Mouse (Mus musculus) testis, postnatal 10 days (tissue): Measurements from ENCODE around the gene Smarce1.
"Not testable (repeated sequence)": the region's sequence is repeated elsewhere in the genome, so short reads cannot be mapped to it uniquely, and the experiment has no call there.

ENCODE experiments used
- DNase-seq: peaks from one replicate; pipeline ENCODE4 v3.0.0; 2021; ENCODE audit warnings: low spot score

The Smarce1 gene

DNA sequence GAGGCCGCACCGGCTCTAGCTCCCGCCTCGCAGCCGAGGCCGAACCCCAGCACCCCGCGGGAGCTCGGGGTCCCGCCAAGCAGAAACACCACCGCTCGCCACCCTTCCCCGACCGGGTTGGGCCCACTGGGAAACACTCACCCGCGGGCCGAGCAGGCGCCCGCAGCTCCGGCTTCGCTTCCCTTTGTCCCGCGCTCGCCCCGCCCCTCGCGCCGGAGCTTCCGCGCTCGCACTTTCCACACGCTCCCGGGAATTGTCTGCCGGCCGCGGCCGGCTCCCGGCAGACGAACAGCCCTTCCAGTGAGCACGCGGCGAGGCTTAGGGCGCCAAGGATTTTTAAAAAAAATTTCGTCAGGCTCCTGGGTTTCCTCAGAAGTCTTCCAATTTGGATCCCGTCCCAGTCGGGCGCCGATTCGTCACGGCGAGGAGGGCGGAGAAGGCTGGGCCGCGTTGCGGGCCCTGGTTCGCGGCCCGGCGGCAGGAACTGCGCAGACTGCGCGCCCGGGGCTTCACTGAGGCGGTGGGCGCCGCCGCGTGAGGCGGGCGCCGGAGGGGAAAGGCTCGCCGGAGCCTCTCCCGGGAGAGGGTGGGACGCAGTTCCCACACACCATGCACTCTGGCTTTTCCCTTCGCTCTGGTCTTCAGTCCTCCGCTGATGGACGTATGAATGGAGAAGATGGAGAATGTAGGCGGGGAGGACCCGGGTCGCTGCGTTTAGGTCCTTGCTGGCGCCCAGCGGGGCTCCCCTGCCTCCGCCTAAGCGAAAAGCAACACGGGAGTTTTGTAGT lies at the start of gene Smarce1:
TSS of gene Smarce1 (minus strand) at position 757 of the 788 bp plus-strand sequence.
- peak; percentile 89 for DNase-seq

GRCm38 (mm10) chr11:99279986-99280385 lies 49.2 kb upstream of the Smarce1 start:
- DNase-seq = no peak

DNA sequence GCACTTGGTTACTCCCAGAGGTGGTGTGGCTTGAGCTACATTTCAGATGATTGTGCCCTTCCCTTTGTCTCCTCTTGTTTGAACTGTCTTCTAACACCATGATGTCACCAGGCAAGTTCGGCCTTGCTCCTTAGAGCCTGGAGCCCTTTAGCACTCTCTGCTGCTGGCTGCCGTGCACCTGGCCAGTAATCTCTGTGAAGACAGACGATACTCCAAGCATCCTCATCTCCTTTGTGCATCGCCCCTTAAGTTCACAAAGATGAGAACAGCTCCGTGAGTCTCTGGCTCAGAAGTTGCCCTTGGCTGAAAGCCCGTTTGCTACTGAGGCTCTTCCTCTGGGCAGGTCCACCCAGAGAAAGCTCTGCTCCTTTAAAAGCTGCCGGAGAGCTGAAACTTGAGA lies 46.0 kb upstream of the Smarce1 start:
- DNase-seq = no peak

DNA sequence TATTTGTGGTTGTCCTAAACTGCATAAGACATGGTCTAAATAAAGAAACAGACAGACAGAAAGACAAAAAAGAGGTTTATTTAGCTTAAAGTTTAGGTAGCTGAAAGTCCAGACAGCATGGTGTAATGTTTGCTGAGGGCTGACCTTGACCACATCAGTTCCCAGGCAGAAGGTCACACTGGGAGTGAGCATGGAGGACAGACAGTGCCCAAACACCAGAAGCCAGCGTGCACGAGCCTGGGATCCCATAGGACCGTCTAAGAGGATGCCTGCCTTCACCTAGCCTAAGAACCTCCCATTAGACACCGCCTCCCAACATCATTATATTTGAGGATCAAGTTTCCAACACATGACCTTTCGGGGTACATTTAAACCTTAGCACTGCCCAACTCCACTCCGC lies 44.8 kb upstream of the Smarce1 start:
- DNase-seq = no peak

- no peak for DNase-seq
Observed at GRCm38 (mm10) chr11:99272721-99273120, 41.9 kb upstream of the Smarce1 start.

DNA sequence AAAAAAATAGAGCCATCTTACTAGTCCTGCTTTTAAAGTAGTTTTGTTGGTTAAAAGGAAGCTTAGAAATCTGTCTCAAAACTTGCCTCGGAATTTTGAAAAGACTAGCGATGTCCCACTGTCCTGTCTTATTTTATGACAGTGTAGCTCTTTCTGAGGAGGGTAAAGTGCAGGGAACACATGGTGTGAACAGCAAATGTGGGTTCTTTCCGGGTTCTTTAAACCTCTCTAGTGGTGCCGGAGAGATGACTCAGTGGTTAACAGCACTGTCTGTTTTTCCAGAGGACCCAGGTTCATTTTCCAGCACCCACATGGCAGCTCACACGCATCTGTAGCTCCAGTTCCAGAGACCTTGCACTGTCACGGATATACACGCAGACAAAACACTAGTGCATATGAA lies 38.4 kb upstream of the Smarce1 start:
- DNase-seq = no peak

- DNase-seq = no peak
Observed at GRCm38 (mm10) chr11:99265796-99266195, 35.0 kb upstream of the Smarce1 start.

- DNase-seq = no peak
Observed at GRCm38 (mm10) chr11:99265220-99265619, 34.4 kb upstream of the Smarce1 start.

DNA sequence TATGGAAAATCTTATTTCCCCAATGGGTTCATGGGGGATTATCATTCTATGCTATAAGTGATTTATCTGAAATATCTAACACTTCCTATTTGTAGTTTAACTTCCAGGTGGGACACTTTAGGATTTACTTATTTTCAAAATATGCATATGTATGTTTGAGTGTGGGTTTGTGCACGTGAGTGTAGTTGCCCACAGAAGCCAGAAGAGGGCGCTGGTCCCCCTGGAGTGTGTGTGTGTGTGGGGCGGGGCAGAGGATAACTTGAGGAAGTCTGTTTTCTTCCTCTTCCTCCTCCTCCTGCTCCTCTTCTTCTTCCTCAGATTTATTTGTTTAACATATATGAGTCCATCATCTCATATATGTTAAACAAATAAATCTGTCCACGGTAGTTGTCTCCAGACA lies 25.4 kb upstream of the Smarce1 start:
- DNase-seq = no peak

- DNase-seq = no peak
Observed at GRCm38 (mm10) chr11:99255316-99255715, 24.5 kb upstream of the Smarce1 start.

DNA sequence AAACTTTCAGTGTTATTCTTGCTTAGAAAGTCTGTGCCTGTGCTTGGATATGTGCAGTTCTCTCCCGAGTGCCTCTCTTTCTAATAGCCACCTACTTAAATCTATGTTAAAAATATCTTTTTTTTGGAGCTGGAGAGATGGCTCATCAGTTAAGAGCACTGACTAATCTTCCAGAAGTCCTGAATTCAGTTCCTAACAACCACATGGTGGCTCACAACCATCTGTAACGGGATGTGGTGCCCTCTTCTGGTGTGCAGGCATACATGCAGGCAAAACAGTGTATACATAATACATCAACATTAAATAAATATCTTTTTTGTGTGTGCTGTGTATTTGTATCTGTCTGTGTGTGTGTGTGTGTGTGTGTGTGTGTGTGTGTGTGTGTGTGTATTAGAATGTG lies 23.1 kb upstream of the Smarce1 start:
- DNase-seq = no peak

DNA sequence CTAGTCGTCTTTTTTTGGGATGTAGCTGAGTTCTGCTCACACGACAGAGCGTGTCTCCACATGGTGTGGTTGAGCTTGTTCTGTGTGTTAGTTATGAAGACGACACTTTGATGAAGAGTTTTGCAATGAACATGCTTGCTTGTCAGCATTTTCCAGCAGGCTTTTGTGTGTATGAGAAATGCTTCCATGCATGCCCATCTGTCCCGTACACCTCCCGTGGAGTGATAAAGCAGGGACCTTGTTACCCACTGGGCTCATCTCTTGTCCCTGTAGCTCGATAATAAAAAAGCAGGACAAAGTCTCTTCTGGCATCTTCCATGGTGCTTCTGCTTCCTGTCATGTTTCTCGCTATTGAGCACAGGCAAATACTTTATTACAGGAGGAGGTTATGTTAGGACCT lies 21.9 kb upstream of the Smarce1 start:
- no peak for DNase-seq

GRCm38 (mm10) chr11:99250666-99251065 lies 19.8 kb upstream of the Smarce1 start:
- no peak for DNase-seq

DNA sequence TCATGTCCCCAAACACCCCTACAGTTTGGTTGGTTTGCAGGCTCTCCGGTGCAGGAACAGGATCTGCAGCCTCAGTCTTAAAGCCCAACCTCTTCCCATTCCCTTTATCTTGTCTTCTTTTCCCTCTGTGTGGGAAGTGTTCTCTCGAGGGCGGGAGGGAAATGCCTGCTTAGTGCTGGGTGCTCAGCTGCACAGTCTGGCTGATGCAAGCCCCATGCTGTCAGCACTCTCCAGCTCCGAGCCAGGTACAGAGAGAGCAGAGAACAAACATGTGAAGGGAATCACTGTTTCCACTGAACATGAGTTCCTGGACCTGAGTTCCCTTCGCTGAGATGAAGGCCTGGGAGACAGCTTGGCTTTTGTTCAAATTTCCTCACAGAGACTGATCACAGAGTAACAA lies 19.4 kb upstream of the Smarce1 start:
- DNase-seq = no peak

DNA sequence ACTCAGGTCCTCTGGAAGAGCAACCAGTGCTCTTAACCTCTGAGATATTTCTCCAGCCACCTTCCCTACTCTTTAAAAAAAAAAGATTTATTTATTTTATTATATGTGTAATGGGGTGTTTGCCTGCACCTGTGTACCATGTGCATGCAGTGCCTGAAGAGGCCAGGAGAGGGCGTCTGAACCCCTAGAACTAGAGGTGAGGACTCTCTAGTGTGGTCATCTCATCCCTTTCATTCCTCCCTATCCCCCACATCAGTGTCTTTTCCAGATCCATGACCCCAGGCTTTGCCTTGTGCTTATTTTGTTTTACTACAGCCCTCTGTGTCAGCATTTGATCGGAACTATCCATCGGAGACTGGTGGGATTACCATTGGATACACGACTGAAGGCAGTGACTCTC lies 18.3 kb upstream of the Smarce1 start:
- DNase-seq = peak; percentile 69

DNA sequence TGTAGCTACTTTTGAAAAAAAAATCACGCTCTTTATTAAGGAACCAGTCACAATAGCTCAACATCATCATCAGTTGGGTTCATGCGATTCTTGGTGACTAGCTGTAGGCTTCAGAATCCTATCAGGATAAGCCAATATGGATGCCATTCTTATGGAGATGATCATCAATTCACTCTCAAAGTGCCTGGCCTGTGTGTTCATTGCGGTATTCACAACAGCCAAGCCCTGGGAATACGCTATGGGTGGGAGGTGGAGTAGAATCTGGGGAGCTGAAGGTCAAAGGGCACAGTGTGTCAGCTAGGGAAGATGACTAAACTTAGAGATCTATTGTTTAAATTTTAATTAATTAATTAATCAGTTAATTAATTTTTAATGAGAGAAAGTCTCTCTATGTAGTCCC lies 17.1 kb upstream of the Smarce1 start:
- no peak for DNase-seq

- not testable (repeated sequence) for DNase-seq
Observed at GRCm38 (mm10) chr11:99244519-99244918, 13.7 kb upstream of the Smarce1 start.

DNA sequence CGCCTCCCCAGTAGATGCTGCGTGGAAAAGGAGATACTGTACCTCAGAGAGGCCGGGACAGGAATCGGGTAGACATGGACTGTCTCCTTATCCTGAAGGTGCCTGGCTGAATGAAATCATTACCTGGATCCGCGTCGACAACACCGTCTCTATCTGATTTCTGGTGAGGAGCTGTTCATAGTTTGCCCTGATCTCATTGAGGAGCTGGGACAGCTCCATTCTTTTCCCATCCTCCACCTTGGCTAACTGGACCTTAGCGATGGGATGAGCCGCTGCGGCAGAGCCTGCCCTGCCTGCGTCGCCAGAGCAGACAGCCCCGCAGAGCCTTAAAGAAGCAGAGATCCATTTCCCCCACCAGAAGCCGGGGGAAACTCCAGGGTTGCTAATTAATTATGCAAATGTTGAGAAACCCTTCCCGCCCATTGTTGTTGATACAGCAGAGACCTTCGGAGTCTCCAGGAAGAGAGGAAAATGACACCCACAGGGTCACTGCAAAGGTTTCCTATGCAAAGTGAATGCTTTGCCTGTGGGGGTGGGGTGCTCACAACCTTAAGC lies 13.1 kb upstream of the Smarce1 start, which contains the start of gene Krt222:
TSS of gene Krt222 (minus strand) at position 266 of the 555 bp plus-strand sequence.
- DNase-seq = no peak

DNA sequence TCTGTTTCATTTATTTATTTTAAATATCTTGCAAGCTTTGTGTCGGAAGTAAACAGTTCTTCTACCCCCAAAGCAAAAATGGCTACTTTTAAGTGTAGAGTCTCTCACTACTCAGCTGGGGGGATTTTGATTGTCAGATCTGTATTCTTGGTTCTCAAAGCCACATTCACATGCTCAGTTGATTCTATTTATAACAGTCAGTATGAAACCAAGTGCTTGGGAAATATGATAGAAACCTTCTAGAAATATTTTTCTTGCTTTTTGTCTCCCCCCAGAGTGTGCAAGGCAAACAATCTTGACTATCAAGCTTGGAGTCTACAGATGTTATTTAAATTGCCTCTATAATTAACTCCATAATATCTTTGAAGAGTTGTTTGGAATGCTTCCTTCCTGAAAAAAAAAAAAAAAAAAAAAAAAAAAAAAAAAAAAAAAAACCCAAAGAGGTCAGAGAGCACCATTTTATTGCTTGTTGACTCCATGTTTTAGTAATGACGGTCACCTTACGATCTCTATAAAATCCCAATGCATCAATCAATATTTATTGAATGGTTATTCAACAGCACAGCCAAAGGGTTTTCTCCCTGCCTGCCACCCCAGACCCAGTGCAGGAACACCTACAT lies 12.5 kb upstream of the Smarce1 start:
- no peak for DNase-seq

GRCm38 (mm10) chr11:99242056-99242455 lies 11.2 kb upstream of the Smarce1 start:
- no peak for DNase-seq

DNA sequence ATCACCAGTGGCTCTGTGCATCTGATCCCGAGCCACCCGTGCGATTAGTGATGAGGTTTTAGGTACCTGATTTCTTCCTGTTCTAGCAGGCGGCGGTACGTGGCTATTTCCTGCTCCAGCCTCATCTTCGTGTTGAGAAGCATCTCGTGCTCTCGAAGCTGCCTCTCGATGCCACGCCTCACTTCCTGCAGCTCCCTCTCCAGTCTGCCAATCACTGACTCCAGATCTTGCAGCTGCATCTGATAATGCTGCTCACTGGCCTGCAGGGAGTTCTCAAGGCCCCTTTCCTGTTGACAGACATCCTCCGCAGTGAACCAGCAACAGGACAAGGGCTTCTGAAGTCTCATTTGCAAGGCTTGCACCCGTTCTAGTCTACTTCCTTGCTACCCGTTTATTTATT lies 7.7 kb upstream of the Smarce1 start:
- DNase-seq = no peak

DNA sequence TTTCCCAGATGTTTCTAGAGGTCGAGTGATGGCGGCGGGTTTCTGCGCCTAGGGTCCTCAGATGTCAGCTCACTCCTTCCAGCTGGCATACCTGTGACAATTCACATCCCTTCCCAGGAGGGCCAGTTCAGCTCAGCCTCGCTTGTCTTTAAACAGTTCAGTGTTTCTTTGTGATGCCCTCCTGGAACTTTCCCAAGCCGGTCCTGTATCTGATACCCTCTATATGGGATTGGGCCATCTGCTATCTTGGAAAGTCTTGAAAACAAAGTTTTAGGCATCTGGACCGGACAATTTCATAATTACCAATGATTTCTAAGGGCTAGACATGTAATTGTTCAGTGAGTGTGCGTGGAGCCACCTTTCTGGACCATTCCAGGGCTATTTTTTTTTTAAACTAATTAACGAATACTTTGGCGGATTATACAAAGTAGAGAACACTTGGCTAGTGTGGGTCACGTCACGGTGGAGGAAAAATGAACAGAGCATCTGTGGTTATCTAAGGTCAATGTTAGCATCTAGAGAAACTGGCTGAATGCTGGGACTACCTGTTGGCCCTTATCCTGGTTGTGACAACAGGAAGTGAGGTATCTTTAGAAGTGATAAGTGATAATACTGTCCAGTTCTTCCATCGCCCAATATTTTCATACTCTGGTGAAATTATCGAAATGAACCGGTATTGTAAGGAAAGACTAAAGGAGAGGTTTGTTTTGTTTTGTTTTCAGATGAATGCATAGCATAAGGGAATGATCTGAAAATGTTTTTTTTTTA lies 416 bp upstream of the Smarce1 start:
- peak; percentile 65 for DNase-seq
